Mouse (Mus musculus): Measurements from ENCODE around the gene Psen2. TPM values are rescaled to one million over a fixed set of nuclear protein-coding genes. Genes with fewer than 3 reads are reported as not detected.

Psen2 gene
- total RNA-seq (2014; fragmentation: Nextera tagmentation) (75.6 and 93.3 TPM in 2 replicates), total RNA-seq (2017) (39.5 and 66.4 TPM in 2 replicates)

- no peak for ATAC-seq (replicated peaks; ENCODE audit: low FRiP score, low TSS enrichment, poor library complexity, severe bottlenecking)
These were observed at the start of gene Psen2 for GRCm38 (mm10) chr1:180263364-180263997. TSS of gene Psen2 (minus strand) at chr1:180263438.

DNA sequence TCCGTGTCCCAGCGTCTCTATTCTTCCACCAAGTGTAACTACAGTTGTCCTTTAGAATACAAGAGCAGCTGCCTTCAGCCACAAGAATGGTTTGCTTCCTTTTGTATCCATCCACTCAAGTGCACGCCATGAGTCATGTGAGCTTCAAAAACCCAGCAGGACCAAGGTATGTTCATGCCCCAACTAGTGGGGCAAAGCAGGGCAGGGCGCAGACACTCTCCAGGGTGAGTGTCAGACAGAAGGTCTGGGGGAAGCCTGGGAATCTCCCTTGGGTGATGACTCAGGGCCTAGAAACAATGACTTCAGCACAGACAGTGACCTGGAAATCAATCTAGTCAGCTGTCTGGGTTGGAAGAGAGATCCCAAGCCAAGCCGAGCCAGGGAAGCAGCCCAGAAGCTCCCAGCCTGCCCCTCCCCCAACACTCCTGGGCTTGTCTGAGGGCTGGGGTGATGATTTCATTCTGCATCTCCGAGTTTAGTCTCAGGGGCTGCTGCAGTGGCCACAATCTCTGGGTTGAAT, 49.6 kb upstream of the Psen2 start:
- ATAC-seq (replicated peaks; ENCODE audit: low FRiP score, low TSS enrichment, poor library complexity, severe bottlenecking), result no peak

DNA sequence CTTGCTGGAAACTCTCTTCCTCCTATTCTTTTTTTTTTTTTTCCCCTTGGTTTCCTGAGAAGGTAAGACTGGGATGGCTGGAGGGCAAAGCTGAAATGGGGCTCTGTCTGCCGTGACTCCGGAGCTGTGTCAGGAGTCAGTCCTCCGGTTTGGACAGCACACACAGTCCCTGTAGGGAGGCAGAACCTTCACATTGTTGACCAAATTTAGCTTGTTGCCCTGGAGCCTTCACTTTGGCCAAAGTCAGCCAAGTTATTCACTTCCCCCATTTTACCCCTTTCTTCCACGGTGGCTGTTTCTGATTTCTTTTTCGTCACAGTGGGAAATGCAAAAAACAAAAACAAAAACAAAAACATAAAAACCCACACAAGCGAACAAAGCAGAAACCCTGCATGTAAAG, 49.0 kb upstream of the Psen2 start:
- ATAC-seq (replicated peaks; ENCODE audit: low FRiP score, low TSS enrichment, poor library complexity, severe bottlenecking), result no peak

DNA sequence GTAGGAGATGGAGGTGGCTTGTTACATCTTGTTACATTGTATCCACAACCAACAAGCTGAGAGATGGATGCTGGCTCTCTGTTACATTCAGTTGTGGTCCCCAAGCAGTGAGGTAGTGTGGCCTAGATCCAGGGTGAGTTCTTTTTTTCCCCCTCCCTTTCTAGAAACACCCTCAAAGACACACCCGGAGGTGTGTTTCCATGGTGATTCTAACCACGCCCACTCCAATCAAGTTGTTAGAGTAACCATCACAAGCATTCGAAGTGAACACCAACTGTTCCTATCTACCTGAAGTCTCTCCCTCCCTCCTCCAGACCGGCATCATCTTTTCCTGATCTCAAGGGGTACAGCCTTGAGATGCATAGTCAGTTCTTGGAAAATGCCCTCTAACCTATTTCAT, 45.7 kb upstream of the Psen2 start:
- no peak for ATAC-seq (replicated peaks; ENCODE audit: low FRiP score, low TSS enrichment, poor library complexity, severe bottlenecking)

DNA sequence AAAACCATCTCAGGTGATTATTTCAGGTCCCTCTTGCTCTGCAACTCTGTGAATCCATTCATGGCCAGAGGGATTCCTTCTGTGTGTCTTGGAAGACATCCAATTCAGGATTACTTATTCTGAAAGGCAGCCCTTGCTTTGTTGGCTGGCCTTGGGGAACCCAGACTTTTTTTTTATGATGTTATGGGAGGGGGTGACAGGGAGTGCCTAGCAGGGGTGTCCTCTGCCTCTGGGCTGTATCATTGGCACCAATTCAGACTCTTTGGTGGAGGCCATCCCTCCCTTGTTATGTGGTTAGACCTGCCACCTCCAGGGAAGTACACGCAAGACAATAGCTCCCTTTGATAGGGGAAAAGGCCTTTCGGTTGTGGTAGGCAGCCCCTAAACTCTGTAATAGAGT, 44.4 kb upstream of the Psen2 start:
- no peak for ATAC-seq (replicated peaks; ENCODE audit: low FRiP score, low TSS enrichment, poor library complexity, severe bottlenecking)

- peak; percentile 80 for ATAC-seq (replicated peaks; ENCODE audit: low FRiP score, low TSS enrichment, poor library complexity, severe bottlenecking)
These were observed 43.7 kb upstream of the Psen2 start for GRCm38 (mm10) chr1:180306889-180307288.

GRCm38 (mm10) chr1:180303600-180303999, 40.4 kb upstream of the Psen2 start:
- ATAC-seq (replicated peaks; ENCODE audit: low FRiP score, low TSS enrichment, poor library complexity, severe bottlenecking), result no peak

- ATAC-seq (replicated peaks; ENCODE audit: low FRiP score, low TSS enrichment, poor library complexity, severe bottlenecking), result no peak
These were observed 39.2 kb upstream of the Psen2 start for GRCm38 (mm10) chr1:180302253-180303120.

DNA sequence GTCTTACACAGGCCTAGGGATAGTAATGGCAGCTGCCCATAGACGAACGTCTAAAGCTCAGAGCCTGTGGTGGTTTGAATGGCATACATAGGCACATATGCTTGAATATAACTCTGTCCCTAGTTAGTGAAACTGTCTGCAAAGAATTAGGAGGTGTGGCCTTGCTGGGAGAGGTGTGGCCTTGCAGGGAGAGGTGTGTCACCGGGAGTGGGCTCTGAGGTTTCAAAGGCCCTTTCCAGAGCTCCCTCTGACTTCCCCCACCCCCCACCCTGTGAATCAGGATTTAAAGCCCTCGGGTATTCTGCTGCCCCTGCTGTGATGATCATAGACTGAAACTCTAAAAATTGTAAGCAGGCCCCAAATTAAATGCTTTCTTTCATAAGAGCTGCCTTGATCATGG, 37.8 kb upstream of the Psen2 start:
- ATAC-seq (replicated peaks; ENCODE audit: low FRiP score, low TSS enrichment, poor library complexity, severe bottlenecking), result 0 out of 2 replicates have a peak, but pooled peaks have one; percentile 46

DNA sequence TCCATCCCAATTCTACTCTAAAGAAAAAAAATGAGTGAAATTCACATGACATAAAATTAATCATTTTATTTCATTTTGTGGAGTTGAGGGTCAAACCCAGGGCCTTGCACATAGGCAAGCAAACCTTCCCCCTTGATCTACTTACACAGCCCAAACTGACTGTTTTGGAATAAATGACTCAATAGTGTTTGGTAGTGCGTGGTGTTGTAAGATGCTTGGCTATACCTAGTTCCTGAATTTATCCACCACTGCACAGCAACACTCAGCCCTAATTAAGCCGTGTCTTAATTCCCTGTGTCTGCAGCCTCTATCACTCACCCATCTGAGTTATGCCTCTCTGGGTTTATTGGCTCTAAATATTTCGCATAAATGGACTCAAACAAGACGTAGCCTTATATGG, 37.1 kb upstream of the Psen2 start:
- ATAC-seq (replicated peaks; ENCODE audit: low FRiP score, low TSS enrichment, poor library complexity, severe bottlenecking), result no peak

- ATAC-seq (replicated peaks; ENCODE audit: low FRiP score, low TSS enrichment, poor library complexity, severe bottlenecking), result no peak
These were observed 36.5 kb upstream of the Psen2 start for GRCm38 (mm10) chr1:180299697-180300096.

DNA sequence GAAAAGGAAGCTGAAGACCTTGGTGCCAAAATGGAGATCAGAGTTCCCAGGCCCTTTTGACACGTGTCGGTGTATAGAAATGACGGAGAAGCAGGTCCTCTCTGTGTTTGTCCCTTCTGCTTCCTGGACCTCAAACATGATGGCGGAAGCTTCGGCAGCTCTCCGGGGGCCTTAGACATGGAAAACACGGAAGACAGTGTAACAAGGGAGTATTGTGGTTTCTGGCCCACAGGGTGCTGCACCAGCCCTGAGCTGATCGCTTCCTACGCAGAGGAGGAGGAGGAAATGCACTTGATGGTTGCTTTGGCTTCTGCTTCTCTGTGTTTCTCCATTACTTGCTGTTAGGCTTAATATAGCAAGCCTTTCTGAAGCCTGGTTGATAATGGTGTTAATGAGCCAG, 32.9 kb upstream of the Psen2 start:
- ATAC-seq (replicated peaks; ENCODE audit: low FRiP score, low TSS enrichment, poor library complexity, severe bottlenecking), result no peak

- no peak for ATAC-seq (replicated peaks; ENCODE audit: low FRiP score, low TSS enrichment, poor library complexity, severe bottlenecking)
These were observed 27.1 kb upstream of the Psen2 start for GRCm38 (mm10) chr1:180290358-180290757.

GRCm38 (mm10) chr1:180289788-180290187, 26.6 kb upstream of the Psen2 start:
- no peak for ATAC-seq (replicated peaks; ENCODE audit: low FRiP score, low TSS enrichment, poor library complexity, severe bottlenecking)

- ATAC-seq (replicated peaks; ENCODE audit: low FRiP score, low TSS enrichment, poor library complexity, severe bottlenecking), result no peak
These were observed 25.7 kb upstream of the Psen2 start for GRCm38 (mm10) chr1:180288872-180289468.

- ATAC-seq (replicated peaks; ENCODE audit: low FRiP score, low TSS enrichment, poor library complexity, severe bottlenecking), result no peak
These were observed 25.0 kb upstream of the Psen2 start for GRCm38 (mm10) chr1:180288227-180288626.

DNA sequence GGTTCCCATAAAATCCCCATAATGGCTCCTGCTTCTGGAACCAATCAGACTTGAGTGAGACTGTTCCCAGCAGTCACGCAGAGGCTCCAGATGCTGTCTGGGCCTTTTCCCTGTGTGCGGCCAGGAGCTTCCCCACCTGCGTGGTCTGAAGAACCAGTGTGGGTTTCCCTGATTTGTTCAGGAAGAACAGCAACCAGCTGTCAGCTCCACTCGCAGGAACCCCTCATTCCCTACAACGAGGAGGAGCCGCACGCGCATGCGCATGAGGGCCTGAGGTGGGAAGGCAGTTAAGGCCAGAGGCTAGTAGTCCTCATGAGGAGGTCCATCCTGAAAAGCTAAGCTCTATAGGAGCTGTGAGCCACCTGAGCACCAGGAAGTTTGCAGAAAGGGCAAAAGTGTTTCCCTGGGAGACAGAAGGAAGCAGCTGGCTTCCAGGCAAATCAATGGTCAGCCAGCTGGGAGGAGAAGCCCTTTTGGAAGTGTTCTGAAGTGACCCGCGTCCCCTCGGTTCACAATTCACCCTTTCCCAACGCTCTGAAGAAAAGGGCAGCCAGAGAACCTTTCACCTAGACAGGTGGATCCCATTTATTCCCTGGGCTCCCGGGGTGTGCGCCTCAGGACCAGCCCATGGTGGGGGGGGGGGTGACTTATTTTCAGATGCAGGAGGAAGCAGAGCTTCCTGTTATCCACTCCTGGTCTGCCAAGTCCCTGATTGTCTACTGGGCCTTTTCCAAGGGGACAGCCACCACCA, 23.0 kb upstream of the Psen2 start:
- no peak for ATAC-seq (replicated peaks; ENCODE audit: low FRiP score, low TSS enrichment, poor library complexity, severe bottlenecking)

- ATAC-seq (replicated peaks; ENCODE audit: low FRiP score, low TSS enrichment, poor library complexity, severe bottlenecking), result no peak
These were observed 20.9 kb upstream of the Psen2 start for GRCm38 (mm10) chr1:180283813-180284768.

Data from megakaryocyte-erythroid progenitor cell, adult 5-6 weeks (primary cell).